Mouse (Mus musculus): ENCODE data around the gene Ptpn11.

DNA sequence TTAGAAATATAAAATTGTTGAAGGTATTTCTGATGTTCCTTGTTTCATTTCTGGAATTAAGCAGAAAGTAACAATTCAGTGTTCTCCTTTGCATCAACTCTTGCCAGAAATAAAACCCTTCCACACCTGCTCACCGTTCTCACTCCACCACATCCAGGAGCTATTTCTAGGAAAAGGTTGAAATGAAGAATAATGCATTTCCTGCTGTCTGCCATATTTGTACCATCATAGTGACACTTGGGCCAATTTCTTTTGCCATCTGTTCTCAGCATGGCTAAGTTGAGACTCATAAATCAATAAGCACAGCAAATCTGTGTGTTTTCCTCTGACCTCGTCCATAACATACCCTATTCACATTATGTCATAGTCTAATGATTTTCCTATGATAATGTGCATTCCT is 47.0 kb upstream of the Ptpn11 start:
- TF ChIP-seq CTCF (IDR thresholded peaks at IDR 0.05; ENCODE audit: borderline replicate concordance, insufficient read depth, low read depth, low read length) (no peak), POLR2A (IDR thresholded peaks at IDR 0.05; ENCODE audit: borderline replicate concordance, insufficient read depth, low read length) (no peak)
